Mouse (Mus musculus): ENCODE results near the gene Med25. TPM values are rescaled to one million over a fixed set of nuclear protein-coding genes. Genes with fewer than 3 reads are reported as not detected.
A peak's percentile ranks its signal among the peaks of the same experiment; 100 is the strongest.

Gene Med25
- polyA plus RNA-seq, 1 experiment, result 25.4 TPM

DNA sequence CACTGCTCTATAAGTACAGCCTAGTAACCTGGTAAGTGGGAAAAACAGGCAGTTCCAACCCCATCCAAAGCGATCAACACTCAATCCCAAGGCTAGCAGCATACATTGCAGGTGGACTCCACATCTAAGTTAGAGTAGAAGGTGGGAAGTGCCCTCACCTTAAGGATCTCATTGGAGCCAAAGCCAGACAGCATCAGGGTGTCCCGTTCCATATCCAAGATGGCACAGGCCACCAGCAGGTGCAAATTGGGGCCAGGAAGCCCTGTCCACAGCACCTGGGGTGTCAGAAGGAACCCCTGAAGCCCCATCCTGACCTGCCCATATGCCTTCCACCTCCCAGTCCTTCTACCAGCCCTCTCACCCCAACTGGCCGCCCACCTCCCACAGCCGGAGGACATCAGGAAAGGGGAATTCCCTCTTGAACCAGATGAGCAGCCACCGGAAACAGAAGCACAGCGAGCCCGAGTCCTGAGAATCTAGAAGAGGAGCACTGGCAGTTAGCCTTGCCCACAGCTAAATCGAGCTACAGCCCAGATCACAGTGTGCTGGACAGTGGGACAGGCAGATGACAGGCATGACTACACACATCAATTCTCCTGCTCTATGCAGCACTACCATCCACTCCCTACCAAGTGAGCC lies 50.6 kb downstream of the Med25 start:
- WGBS, result 80% methylated on average over 8 of the region's 8 CpGs
- no peak overlapping the region for H3K4me3 ChIP-seq (replicated peaks; ENCODE audit: control insufficient read depth, low read depth, low read length)
- TF ChIP-seq CTCF (IDR thresholded peaks at IDR 0.05; ENCODE audit: control insufficient read depth, insufficient read depth, low read length), result no peak
- no peak for TF ChIP-seq POLR2A (IDR thresholded peaks at IDR 0.05; ENCODE audit: borderline replicate concordance, control insufficient read depth, low read depth, low read length)
- peaks cover 4% of the 10 kb centered on the region for H3K4me1 ChIP-seq (ENCODE audit: control insufficient read depth, insufficient read depth, low read length)
- no peak overlapping the region for H3K27ac ChIP-seq (ENCODE audit: control insufficient read depth, insufficient read depth, low read depth, low read length, poor library complexity)

DNA sequence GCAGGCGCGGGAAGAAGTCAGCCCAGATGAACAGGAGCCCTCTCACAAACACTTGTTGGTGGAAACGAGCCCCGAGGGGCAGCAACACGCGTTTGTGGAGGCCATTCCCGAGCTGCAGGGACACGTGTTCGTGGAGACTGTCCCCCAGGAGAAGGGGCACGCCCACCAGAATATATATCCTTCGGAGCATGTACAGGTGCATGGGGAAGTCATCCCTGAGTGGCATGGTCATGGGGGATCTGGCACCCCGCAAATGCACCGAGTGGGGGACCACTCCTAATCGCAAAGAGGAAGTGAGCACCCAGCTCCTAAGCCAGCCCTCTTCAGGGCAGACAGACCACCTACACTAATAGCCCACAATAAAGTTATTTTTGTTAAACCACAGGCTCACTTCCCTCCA lies 52.1 kb downstream of the Med25 start:
- 21% methylated on average over 14 of the region's 14 CpGs for WGBS
- H3K27ac ChIP-seq (ENCODE audit: control insufficient read depth, insufficient read depth, low read depth, low read length, poor library complexity), result no peak overlapping the region
- H3K4me3 ChIP-seq (replicated peaks; ENCODE audit: control insufficient read depth, low read depth, low read length), result no peak overlapping the region
- H3K4me1 ChIP-seq (ENCODE audit: control insufficient read depth, insufficient read depth, low read length), result peaks cover 6% of the 10 kb centered on the region
- TF ChIP-seq POLR2A (IDR thresholded peaks at IDR 0.05; ENCODE audit: borderline replicate concordance, control insufficient read depth, low read depth, low read length), result no peak
- no peak for TF ChIP-seq CTCF (IDR thresholded peaks at IDR 0.05; ENCODE audit: control insufficient read depth, insufficient read depth, low read length)

DNA sequence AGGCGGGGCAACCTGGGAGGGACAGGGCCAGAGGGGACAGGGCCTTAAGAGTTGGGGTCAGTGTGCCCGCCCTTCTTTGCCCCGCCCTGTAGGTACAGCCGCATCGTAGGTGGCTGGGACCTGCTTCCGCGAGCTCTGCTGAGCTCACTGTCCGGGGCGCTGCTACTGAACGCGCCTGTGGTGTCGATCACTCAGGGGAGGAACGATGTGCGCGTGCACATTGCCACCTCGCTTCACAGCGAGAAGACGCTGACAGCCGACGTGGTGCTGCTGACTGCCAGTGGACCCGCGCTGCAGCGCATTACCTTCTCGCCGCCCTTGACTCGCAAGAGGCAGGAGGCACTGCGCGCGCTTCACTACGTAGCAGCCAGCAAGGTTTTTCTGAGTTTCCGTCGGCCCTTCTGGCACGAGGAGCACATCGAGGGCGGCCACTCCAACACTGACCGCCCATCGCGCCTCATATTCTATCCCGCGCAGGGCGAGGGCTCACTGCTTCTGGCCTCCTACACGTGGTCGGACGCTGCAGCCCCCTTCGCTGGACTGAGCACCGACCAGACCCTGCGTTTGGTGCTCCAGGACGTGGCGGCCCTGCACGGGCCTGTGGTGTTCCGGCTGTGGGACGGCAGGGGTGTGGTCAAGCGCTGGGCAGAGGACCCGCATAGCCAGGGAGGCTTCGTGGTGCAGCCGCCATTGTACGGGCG lies 52.9 kb downstream of the Med25 start:
- WGBS, result 5% methylated on average over 58 of the region's 58 CpGs
- peaks cover 6% of the 10 kb centered on the region for H3K4me1 ChIP-seq (ENCODE audit: control insufficient read depth, insufficient read depth, low read length)
- 0 out of 2 replicates have a peak overlapping the region, but pooled peaks have one; percentile 35 for H3K27ac ChIP-seq (ENCODE audit: control insufficient read depth, insufficient read depth, low read depth, low read length, poor library complexity)
- peak overlapping the region; percentile 23 for H3K4me3 ChIP-seq (replicated peaks; ENCODE audit: control insufficient read depth, low read depth, low read length)
- peak; percentile 48; the same call in 1 of the 2 replicates for TF ChIP-seq POLR2A (IDR thresholded peaks at IDR 0.05; ENCODE audit: borderline replicate concordance, control insufficient read depth, low read depth, low read length)
- no peak for TF ChIP-seq CTCF (IDR thresholded peaks at IDR 0.05; ENCODE audit: control insufficient read depth, insufficient read depth, low read length)

DNA sequence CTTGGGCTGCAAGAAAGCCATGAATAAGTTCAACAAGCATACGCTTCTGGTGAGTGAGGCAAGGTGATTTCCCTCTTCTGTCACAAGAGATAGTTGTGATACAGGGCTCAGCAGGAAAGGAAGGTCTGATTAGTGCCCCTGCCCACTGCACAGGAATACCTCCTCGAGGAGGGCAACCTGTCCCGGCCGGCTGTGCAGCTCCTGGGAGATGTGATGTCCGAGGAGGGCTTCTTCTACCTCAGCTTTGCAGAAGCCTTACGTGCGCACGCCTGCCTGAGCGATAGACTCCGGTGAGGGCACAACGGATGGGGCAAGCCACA lies 53.4 kb downstream of the Med25 start:
- no peak for TF ChIP-seq CTCF (IDR thresholded peaks at IDR 0.05; ENCODE audit: control insufficient read depth, insufficient read depth, low read length)
- no peak for TF ChIP-seq POLR2A (IDR thresholded peaks at IDR 0.05; ENCODE audit: borderline replicate concordance, control insufficient read depth, low read depth, low read length)
- peak overlapping the region; percentile 23 for H3K4me3 ChIP-seq (replicated peaks; ENCODE audit: control insufficient read depth, low read depth, low read length)
- WGBS, result 11% methylated on average over 11 of the region's 11 CpGs
- H3K27ac ChIP-seq (ENCODE audit: control insufficient read depth, insufficient read depth, low read depth, low read length, poor library complexity), result no peak overlapping the region
- peaks cover 6% of the 10 kb centered on the region for H3K4me1 ChIP-seq (ENCODE audit: control insufficient read depth, insufficient read depth, low read length)

- no peak overlapping the region for H3K27ac ChIP-seq (ENCODE audit: control insufficient read depth, insufficient read depth, low read depth, low read length, poor library complexity)
- WGBS, result 86% methylated on average over 6 of the region's 6 CpGs
- no peak overlapping the region for H3K4me3 ChIP-seq (replicated peaks; ENCODE audit: control insufficient read depth, low read depth, low read length)
- TF ChIP-seq CTCF (IDR thresholded peaks at IDR 0.05; ENCODE audit: control insufficient read depth, insufficient read depth, low read length) (no peak), POLR2A (IDR thresholded peaks at IDR 0.05; ENCODE audit: borderline replicate concordance, control insufficient read depth, low read depth, low read length) (no peak)
- H3K4me1 ChIP-seq (ENCODE audit: control insufficient read depth, insufficient read depth, low read length), result peaks cover 6% of the 10 kb centered on the region
Measured at GRCm38 (mm10) chr7:44838073-44838472, 54.4 kb downstream of the Med25 start.

- Histone ChIP-seq H3K4me1 (ENCODE audit: control insufficient read depth, insufficient read depth, low read length) (peaks cover 6% of the 10 kb centered on the region), H3K27ac (ENCODE audit: control insufficient read depth, insufficient read depth, low read depth, low read length, poor library complexity) (peak overlapping the region; percentile 11; the same call in 1 of the 2 replicates), H3K4me3 (replicated peaks; ENCODE audit: control insufficient read depth, low read depth, low read length) (peak overlapping the region; percentile 6)
- no peak for TF ChIP-seq CTCF (IDR thresholded peaks at IDR 0.05; ENCODE audit: control insufficient read depth, insufficient read depth, low read length)
- 66% methylated on average over 9 of the region's 9 CpGs for WGBS
Measured at GRCm38 (mm10) chr7:44836423-44837053, 56.0 kb downstream of the Med25 start.

- Histone ChIP-seq H3K4me1 (ENCODE audit: control insufficient read depth, insufficient read depth, low read length) (peaks cover 6% of the 10 kb centered on the region), H3K27ac (ENCODE audit: control insufficient read depth, insufficient read depth, low read depth, low read length, poor library complexity) (peak overlapping the region; percentile 32), H3K4me3 (replicated peaks; ENCODE audit: control insufficient read depth, low read depth, low read length) (peak overlapping the region; percentile 1)
- 50% methylated on average over 3 of the region's 3 CpGs for WGBS
- TF ChIP-seq POLR2A (IDR thresholded peaks at IDR 0.05; ENCODE audit: borderline replicate concordance, control insufficient read depth, low read depth, low read length), result no peak
- TF ChIP-seq CTCF (IDR thresholded peaks at IDR 0.05; ENCODE audit: control insufficient read depth, insufficient read depth, low read length), result no peak
Measured at GRCm38 (mm10) chr7:44836016-44836404, 56.5 kb downstream of the Med25 start.

- no peak for TF ChIP-seq POLR2A (IDR thresholded peaks at IDR 0.05; ENCODE audit: borderline replicate concordance, control insufficient read depth, low read depth, low read length)
- TF ChIP-seq CTCF (IDR thresholded peaks at IDR 0.05; ENCODE audit: control insufficient read depth, insufficient read depth, low read length), result no peak
- 58% methylated on average over 1 of the region's 1 CpGs for WGBS
- Histone ChIP-seq H3K27ac (ENCODE audit: control insufficient read depth, insufficient read depth, low read depth, low read length, poor library complexity) (peak overlapping the region; percentile 32; the same call in 1 of the 2 replicates), H3K4me3 (replicated peaks; ENCODE audit: control insufficient read depth, low read depth, low read length) (no peak overlapping the region), H3K4me1 (ENCODE audit: control insufficient read depth, insufficient read depth, low read length) (peaks cover 6% of the 10 kb centered on the region)
Measured at GRCm38 (mm10) chr7:44835373-44836015, 57.0 kb downstream of the Med25 start.

Data from bone marrow, adult 2 months (tissue).